Mouse (Mus musculus): ENCODE data around the gene Stau1.

DNA sequence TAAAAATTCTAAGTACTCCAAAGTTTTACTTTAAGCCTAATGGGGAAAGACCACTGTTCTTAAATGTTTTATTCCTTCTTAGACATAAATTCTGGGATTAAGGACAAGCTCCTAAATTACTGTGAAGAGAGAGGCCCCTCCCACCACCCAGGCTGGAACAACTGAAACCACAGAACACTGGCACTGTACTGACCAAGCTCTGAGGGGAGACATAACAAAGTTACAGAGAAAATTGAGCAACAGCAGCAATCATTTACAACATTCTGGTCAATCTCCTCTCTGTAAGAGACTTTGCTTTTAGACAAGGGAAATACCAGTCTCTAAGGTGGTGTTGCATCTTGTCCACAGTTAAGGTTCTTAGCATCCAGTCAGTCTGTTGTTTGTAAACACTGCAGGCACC, 4.2 kb downstream of the Stau1 start:
- no peak for TF ChIP-seq POLR2A (IDR thresholded peaks at IDR 0.05; ENCODE audit: low read depth, low read length)
- TF ChIP-seq CTCF (IDR thresholded peaks at IDR 0.05; ENCODE audit: extremely low read depth, insufficient read depth, insufficient read length, insufficient replicate concordance) = no peak
